Mouse (Mus musculus): Measurements from ENCODE around the gene Csrnp2. TPM values are rescaled to one million over a fixed set of nuclear protein-coding genes. Genes with fewer than 3 reads are reported as not detected.

The Csrnp2 gene
- polyA plus RNA-seq, 1 experiment, result 3.8 TPM

DNA sequence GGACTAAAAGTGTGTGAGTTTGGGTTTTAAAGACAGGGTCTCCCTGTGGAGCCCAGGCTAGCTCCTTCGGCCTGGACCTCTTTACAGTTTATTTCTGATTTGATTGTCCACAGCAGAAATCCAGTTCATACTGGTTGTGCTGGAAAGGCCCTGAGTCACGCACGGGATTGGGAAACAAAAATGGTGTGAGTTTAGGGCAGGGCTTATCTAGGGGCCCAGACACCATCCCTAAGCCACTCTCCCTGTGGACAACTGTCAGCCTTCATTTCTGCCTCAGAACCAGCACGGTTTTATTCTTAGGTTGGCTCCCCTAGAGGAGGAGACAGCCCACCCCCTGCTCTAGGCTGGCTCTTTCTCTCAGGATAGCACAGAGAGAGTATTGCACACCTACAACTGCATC, 62.1 kb downstream of the Csrnp2 start:
- DNase-seq (ENCODE audit: low spot score), result no peak

DNA sequence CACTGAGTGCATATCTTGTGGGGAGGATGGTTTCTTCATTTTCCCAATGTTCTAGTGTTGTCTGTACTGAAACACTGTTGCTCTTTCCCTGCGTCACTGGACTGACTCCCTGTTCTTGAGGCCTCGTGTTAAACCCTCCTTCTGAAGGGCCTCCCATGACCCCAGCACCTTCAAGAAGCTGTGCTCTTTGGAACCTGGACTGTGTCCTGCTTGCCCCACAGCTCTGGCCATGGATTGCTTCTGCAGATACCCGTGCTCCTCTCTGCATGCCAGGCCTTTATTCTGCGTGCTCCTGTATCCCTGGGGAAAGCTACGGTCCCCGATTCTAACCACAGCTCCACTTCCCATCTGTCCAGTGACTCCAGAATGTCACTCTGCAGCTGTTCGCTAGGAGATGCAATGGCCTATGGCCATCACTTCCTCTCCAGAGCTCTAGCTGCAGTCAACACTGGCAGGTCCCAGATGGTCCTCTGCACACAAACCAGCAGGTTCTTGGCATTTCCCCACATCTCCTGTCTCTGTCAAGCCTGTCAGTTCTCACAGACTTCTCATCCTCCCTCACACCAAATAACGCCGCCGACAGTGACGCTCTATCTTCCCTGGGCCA, 65.2 kb downstream of the Csrnp2 start:
- no peak for DNase-seq (ENCODE audit: low spot score)

Other genes starting within 250 kb of the Csrnp2 start
- not detected in 2 replicates for gene Tmprss12, start 214.7 kb downstream of the Csrnp2 start, polyA plus RNA-seq (2012; rRNA removed)
- 101 and 106 TPM in 2 replicates for gene Mettl7a1, start 191.3 kb downstream of the Csrnp2 start, polyA plus RNA-seq (2012; rRNA removed)
- gene Mettl7a3, start 160.6 kb downstream of the Csrnp2 start, polyA plus RNA-seq (2012; rRNA removed), result 0.12 and 0.15 TPM in 2 replicates
- not detected in 2 replicates for gene Methig1, start 142.3 kb downstream of the Csrnp2 start, polyA plus RNA-seq (2012; rRNA removed)
- gene Mettl7a2, start 142.3 kb downstream of the Csrnp2 start, polyA plus RNA-seq (2012; rRNA removed), result 0.04 TPM in 1 of 2 replicates, not detected in the other
- not detected in 2 replicates for gene Higd1c, start 130.9 kb downstream of the Csrnp2 start, polyA plus RNA-seq (2012; rRNA removed)
- gene Gm5475, start 73.3 kb downstream of the Csrnp2 start, polyA plus RNA-seq (2012; rRNA removed), result not detected in 2 replicates
- gene Slc11a2, start 70.4 kb downstream of the Csrnp2 start, polyA plus RNA-seq (2012; rRNA removed), result 19.3 and 21.5 TPM in 2 replicates
- 46.8 and 50.4 TPM in 2 replicates for gene Letmd1, start 26.5 kb downstream of the Csrnp2 start, polyA plus RNA-seq (2012; rRNA removed)
- 14.4 and 15.4 TPM in 2 replicates for gene Tfcp2, start 56.5 kb upstream of the Csrnp2 start, polyA plus RNA-seq (2012; rRNA removed)
- gene Pou6f1, start 104.5 kb upstream of the Csrnp2 start, polyA plus RNA-seq (2012; rRNA removed), result 14.4 and 23.0 TPM in 2 replicates
- gene Dazap2, start 119.9 kb upstream of the Csrnp2 start, polyA plus RNA-seq (2012; rRNA removed), result 255 and 281 TPM in 2 replicates
- 65.7 and 67.6 TPM in 2 replicates for gene Smagp, start 141.5 kb upstream of the Csrnp2 start, polyA plus RNA-seq (2012; rRNA removed)
- gene Bin2, start 174.1 kb upstream of the Csrnp2 start, polyA plus RNA-seq (2012; rRNA removed), result 6.5 and 6.6 TPM in 2 replicates
- gene Cela1, start 192.4 kb upstream of the Csrnp2 start, polyA plus RNA-seq (2012; rRNA removed), result 97.3 and 135 TPM in 2 replicates
- gene Galnt6, start 233.9 kb upstream of the Csrnp2 start, polyA plus RNA-seq (2012; rRNA removed), result 14.7 and 20.5 TPM in 2 replicates

All from urinary bladder, adult 2 months (tissue).